Mouse (Mus musculus): ENCODE data around the gene 2310030G06Rik. TPM values are rescaled to one million over a fixed set of nuclear protein-coding genes. Genes with fewer than 3 reads are reported as not detected.

The 2310030G06Rik gene
- total RNA-seq, 2 experiments from 2014 or later = not detected

DNA sequence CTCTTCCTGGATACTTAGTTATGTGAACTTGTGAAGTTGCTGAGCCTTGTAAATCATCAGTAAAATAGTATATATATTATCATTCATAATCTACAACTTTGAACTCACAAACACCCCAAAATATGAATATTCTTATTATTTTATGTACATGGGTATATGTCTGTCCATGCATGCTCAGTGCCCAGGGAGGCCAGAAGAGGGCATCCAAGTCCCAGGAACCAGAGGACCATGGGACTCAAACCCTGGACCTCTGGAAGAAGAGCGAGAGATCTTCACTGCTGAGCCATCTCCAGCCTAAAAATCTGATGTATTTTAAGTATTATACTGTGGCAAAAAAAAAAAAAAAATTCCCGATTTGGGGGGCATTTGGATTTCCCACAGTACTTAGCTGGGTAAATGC lies 37.2 kb downstream of the 2310030G06Rik start:
- ATAC-seq (ENCODE audit: poor library complexity, severe bottlenecking) = no peak

DNA sequence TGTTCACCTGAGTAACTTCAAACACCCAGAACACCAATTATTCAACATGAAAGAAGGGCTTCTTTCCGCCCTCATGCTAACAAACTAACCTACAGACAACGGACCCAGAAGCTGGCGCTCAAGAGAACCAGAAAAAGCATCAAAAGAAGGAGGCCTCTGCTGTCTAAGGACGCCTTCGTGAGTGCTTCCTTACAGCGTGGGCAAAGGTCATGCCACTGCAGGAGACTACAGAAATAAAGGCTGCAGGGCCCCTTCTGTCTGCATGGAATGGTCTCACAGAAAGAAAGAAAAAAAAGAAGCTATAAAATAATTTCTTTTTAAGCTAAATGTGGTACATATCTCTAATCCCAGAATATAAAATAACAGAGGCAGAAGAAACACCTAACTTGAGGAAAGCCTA lies 41.4 kb downstream of the 2310030G06Rik start:
- ATAC-seq (ENCODE audit: poor library complexity, severe bottlenecking) = no peak

DNA sequence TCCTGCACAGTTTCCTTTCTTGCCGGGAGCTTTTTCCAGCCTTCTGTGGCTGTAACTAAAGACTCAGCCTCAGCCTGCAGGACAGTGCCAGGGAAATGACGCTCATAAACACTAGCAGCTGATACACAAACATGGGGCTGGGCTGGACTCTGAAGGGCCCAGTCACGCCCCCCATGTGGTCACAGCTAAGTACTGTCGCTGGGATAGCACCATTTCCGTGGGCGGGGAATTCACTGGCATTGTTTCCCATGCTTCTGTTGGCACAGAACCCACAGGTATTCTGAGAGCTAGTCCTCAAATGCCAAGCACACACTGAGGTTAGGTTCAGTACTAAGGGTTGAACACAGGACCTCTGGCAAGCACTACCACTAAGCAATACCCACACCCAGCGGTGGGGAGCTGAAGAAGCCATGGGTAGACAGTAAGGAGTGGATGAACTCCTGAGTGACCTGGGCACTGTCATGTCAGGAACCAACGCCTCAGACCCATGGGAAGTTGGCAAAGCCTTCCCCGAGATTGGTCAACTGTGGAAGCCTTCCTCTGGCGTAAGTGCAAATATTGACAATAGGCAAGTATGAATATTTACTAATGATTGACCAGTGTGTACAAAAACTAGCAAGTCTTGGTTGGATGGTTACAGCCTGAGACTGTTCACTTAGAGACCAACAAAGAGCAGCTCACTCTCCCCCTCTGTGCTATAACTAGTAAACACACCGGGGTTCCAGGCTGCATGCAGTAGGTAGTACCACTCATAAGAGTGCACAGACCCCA lies 45.2 kb downstream of the 2310030G06Rik start:
- no peak for ATAC-seq (ENCODE audit: poor library complexity, severe bottlenecking)

DNA sequence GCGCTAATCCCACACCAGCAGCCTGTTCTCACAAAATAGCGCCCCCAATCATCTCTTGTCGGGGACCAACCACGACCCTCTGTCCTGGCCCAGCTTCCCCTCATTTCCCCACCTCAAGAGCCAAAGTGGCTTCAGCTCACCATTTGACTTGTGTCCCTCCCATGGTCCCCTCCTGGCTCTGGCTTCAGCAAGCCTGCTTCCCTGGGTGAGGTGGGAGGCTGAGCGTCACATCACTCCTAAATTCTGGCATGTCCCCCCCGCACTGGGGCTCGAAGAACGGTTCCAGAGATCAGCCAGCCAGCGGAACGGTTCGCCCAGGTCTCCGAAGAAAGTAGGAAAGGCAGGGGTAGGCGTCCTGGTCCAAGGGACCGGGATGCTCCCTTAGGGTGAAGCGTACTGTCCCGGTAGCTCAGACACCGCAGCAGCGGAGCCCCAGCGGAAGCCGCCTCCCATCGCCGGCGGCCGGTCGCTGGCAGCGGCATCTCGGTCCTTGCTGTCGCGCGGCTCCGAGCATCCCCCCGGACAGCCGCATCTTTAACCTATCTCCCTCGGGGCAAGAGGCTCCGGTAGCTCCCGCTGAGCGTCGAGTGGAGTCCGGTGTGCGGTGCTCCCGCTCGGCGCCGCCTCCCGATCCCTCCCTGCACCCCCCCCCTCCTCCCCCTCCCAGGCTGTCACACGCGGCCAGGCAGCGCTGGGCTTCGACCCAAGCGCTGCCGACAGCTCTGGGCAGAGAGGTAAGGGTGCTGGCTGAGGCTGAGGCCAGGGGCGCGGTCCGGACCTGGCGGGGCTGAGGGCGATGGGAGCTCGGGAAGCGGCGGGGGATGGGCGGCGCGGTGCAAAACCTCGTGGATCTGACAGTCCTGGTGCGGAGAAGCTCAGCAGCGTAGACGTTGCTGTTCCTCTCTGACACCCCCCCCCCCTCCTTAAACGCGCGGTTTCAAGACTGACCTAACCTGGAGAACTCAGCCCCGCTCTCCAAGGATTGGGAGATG lies 47.6 kb downstream of the 2310030G06Rik start:
- peak; percentile 47; the same call in 1 of the 2 replicates for ATAC-seq (ENCODE audit: poor library complexity, severe bottlenecking)

DNA sequence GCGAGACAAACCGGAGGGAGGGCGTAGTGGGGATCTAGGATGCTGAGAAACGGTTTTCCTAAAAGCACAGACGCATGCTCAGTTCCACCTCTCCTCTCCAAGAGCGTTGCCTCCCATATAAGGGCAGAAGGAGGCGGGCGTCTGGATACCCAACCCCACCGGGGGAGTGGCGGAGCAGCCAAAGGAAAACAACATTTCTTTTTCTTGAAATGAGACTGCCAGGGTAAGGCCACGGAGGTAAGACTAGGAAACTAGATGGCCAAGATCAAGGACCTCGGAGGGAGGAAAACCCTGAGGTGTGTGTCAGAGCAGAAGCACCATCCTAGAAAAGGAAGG lies 48.7 kb downstream of the 2310030G06Rik start:
- ATAC-seq (ENCODE audit: poor library complexity, severe bottlenecking) = peak; percentile 60

DNA sequence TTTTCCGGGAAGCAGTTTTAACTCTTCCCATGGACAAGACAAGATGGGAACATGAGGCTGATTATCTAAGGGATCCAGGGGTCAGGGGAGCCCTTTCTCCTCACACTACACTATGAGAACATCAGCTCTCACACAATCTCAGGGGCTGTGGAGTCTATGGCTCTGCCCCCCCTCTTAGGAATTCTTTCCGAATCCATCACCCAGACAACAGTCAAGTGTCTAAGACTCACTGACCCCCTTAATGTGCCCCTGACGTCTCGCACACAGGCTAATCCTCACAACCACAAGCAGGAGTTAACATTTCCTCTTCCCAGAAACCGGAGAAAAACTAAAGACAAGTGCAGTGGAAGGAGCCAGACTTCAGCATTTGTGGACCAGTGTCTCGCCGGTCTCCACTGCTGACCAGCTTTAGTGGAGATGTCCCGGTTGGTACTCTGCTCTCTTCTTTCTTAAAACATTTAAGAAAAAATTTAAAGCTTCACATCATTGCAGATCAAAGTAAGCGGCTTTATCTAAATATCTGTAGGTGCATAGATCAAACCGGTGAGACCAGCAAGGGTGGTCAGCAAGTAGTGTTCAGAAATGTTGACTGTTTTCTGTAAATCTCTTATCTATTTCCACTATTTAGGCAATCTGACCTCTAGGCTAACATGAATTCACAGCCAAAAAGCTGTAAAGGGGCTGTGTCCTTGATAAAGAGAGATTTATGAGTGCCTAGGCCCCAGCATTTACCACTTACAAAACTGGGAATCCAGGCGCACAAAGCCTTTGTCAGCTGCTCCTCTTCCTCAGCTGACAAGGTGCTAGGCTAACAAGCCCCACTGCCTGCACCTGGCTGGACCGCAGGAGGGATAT lies 49.3 kb downstream of the 2310030G06Rik start:
- no peak for ATAC-seq (ENCODE audit: poor library complexity, severe bottlenecking)

DNA sequence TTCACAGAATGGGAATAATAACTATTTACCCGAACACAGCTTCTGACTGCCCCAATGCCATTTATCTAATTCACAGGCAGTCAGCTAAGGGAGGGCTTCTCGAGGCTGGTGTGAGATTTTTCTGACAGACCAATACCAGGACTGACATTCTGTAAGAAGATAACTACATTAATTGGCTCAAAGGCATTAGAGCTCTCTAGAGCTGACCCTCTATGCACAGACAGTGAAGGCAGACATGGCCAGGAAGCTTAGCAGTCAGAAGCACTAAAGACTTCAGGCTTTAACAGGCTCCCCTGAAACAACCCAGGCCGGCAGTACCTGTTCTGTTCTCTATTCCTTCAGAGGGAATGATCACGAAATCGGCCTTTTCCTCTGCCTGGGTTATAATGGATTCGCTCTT lies 51.2 kb downstream of the 2310030G06Rik start:
- no peak for ATAC-seq (ENCODE audit: poor library complexity, severe bottlenecking)

DNA sequence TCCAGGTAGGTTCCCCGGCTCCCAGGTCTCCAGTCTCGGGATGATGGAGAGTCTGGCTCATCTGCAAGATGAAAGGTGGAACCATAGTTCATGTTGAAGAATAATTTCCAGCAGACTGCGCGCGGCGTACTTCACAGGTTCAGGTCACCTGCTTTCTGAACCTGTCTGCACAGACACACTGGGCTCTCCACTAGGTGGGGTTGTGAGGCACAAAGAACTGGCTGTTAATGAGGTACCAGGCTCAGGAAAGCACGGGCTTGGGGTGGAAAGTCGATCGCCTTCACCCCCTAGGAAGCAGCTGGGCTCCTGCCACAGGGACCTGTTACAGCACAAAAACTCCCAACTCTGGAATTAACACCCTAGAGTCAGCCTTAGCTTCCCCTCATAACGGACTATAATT lies 52.7 kb downstream of the 2310030G06Rik start:
- peak; percentile 56; the same call in 1 of the 2 replicates for ATAC-seq (ENCODE audit: poor library complexity, severe bottlenecking)

DNA sequence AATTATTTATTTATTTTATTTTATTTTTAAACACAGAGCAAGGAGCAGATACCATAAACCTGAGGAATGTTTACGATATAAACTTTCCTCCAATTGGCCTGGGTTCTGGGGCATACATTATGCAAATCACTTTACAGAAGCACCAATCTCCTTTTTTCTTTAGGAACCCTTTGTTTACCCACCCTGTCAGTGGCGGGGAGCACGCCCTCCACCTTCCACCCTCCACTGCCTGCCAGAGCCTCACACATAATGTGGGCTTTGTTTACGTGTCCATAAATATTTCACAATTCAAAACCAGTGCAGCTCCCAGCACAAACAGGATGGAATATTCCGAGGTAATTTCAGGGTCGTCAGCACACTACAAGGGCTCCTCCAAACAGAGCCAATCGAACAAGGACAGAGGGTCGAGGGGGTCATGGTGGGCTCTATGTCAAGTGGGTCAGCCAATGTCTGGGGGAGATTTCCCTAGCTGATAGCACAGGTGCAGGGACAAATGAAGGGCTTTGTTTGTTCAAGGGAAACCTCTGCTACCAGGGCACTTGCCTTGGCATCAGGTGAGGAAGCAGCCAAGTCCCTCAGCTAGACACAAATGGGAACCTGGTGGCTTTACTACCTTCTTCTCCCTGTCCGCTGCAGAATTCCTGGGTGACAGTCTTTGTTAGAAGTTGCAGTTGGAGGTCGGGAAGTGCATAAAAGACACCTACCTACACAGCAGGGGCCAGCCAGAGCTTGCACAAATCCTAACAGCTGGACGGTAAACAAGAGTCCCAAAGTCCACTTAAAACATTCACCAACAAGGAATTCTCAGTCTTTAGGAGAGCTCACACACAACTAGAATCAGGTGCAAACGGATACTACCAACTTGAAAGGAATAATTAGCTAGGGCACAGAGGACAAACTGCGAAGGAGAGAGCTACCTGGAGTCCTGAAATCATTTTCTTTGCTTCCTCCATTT lies 53.4 kb downstream of the 2310030G06Rik start:
- no peak for ATAC-seq (ENCODE audit: poor library complexity, severe bottlenecking)

Other genes starting within 250 kb of the 2310030G06Rik start
- 97.1 and 106 TPM in 2 replicates for gene Pts, start 217.8 kb downstream of the 2310030G06Rik start, total RNA-seq (2015)
- gene Pts, start 217.8 kb downstream of the 2310030G06Rik start, total RNA-seq (2017) = 61.2 and 67.4 TPM in 2 replicates
- 9.9 and 20.1 TPM in 2 replicates for gene Il18, start 191.7 kb downstream of the 2310030G06Rik start, total RNA-seq (2015)
- gene Il18, start 191.7 kb downstream of the 2310030G06Rik start, total RNA-seq (2017) = 10.2 and 14.5 TPM in 2 replicates
- 0.39 and 0.49 TPM in 2 replicates for gene Bco2, start 191.4 kb downstream of the 2310030G06Rik start, total RNA-seq (2015)
- gene Bco2, start 191.4 kb downstream of the 2310030G06Rik start, total RNA-seq (2017) = 0.85 and 1.6 TPM in 2 replicates
- not detected in 2 replicates for gene Tex12, start 185.2 kb downstream of the 2310030G06Rik start, total RNA-seq (2015)
- gene Tex12, start 185.2 kb downstream of the 2310030G06Rik start, total RNA-seq (2017) = not detected in 2 replicates
- 165 and 185 TPM in 2 replicates for gene Sdhd, start 142.7 kb downstream of the 2310030G06Rik start, total RNA-seq (2015)
- gene Sdhd, start 142.7 kb downstream of the 2310030G06Rik start, total RNA-seq (2017) = 130 and 132 TPM in 2 replicates
- 78.7 and 89.2 TPM in 2 replicates for gene Timm8b, start 142.6 kb downstream of the 2310030G06Rik start, total RNA-seq (2015)
- gene Timm8b, start 142.6 kb downstream of the 2310030G06Rik start, total RNA-seq (2017) = 163 and 189 TPM in 2 replicates
- gene Pih1d2, start 129.2 kb downstream of the 2310030G06Rik start, total RNA-seq (2015) = 0.48 TPM in 1 of 2 replicates, not detected in the other
- 0.40 TPM in 1 of 2 replicates, not detected in the other for gene Pih1d2, start 129.2 kb downstream of the 2310030G06Rik start, total RNA-seq (2017)
- gene Nkapd1, start 129.1 kb downstream of the 2310030G06Rik start, total RNA-seq (2015) = 19.6 and 26.2 TPM in 2 replicates
- gene Nkapd1, start 129.1 kb downstream of the 2310030G06Rik start, total RNA-seq (2017) = 22.4 and 25.3 TPM in 2 replicates
- gene Dlat, start 86.8 kb downstream of the 2310030G06Rik start, total RNA-seq (2015) = 27.6 and 28.5 TPM in 2 replicates
- 21.7 and 34.4 TPM in 2 replicates for gene Dlat, start 86.8 kb downstream of the 2310030G06Rik start, total RNA-seq (2017)
- not detected in 2 replicates for gene Dixdc1, start 7.0 kb downstream of the 2310030G06Rik start, total RNA-seq (2015)
- gene Dixdc1, start 7.0 kb downstream of the 2310030G06Rik start, total RNA-seq (2017) = not detected in 2 replicates
- gene Cryab, start 4.8 kb upstream of the 2310030G06Rik start, total RNA-seq (2015) = 1.8 and 3.9 TPM in 2 replicates
- gene Cryab, start 4.8 kb upstream of the 2310030G06Rik start, total RNA-seq (2017) = 0.62 and 3.1 TPM in 2 replicates
- not detected in 2 replicates for gene Hspb2, start 5.8 kb upstream of the 2310030G06Rik start, total RNA-seq (2015)
- not detected in 2 replicates for gene Hspb2, start 5.8 kb upstream of the 2310030G06Rik start, total RNA-seq (2017)
- 5.8 and 6.4 TPM in 2 replicates for gene Fdxacb1, start 21.7 kb upstream of the 2310030G06Rik start, total RNA-seq (2015)
- 4.7 and 4.8 TPM in 2 replicates for gene Fdxacb1, start 21.7 kb upstream of the 2310030G06Rik start, total RNA-seq (2017)
- gene Alg9, start 28.5 kb upstream of the 2310030G06Rik start, total RNA-seq (2015) = 13.1 and 14.3 TPM in 2 replicates
- gene Alg9, start 28.5 kb upstream of the 2310030G06Rik start, total RNA-seq (2017) = 13.4 and 15.1 TPM in 2 replicates
- gene 1110032A03Rik, start 29.0 kb upstream of the 2310030G06Rik start, total RNA-seq (2015) = 14.7 and 15.1 TPM in 2 replicates
- 10.6 and 14.2 TPM in 2 replicates for gene 1110032A03Rik, start 29.0 kb upstream of the 2310030G06Rik start, total RNA-seq (2017)
- 17.8 and 18.7 TPM in 2 replicates for gene Ppp2r1b, start 98.8 kb upstream of the 2310030G06Rik start, total RNA-seq (2015)
- 24.0 and 26.6 TPM in 2 replicates for gene Ppp2r1b, start 98.8 kb upstream of the 2310030G06Rik start, total RNA-seq (2017)

Measured in megakaryocyte, adult 5-6 weeks (primary cell).